ENCODE assay signal across 27 mouse cellular contexts in genomic region chr12:102514151-102514550, GRCm38 (mm10). TPM values are rescaled to one million over a fixed set of nuclear protein-coding genes. Genes with fewer than 3 reads are reported as not detected.
DNase-seq lines count a peak whose midpoint lies in the region; ATAC-seq lines count a peak whose summit lies in the region.
"Had no signal": no experiment of that assay in that cellular context is flagged by ENCODE, and none has a peak within 500 bp of the region (broad histone marks: within the 10 kb centered on the region; RNA-seq: fewer than 3 reads in every experiment).

No protein-coding gene starts in this region.

- H3K4me1 ChIP-seq in hindbrain, embryonic 16.5 days (ENCODE audit: control insufficient read depth, insufficient read depth, low read depth, low read length), result no peaks in the 10 kb centered on the region
- H3K4me1 ChIP-seq in hindbrain, embryonic 13.5 days (replicated peaks), result peaks cover 19% of the 10 kb centered on the region
- H3K4me1 ChIP-seq in forebrain, embryonic 15.5 days, result peaks cover 32% of the 10 kb centered on the region
- H3K4me1 ChIP-seq: heart, embryonic 13.5 days; liver, embryonic 12.5 days; stomach, embryonic 15.5 days had no signal

- no peak overlapping the region; the same call in 1 of the 2 replicates for H3K27ac ChIP-seq in hindbrain, embryonic 16.5 days (ENCODE audit: low read depth, low read length)
- no peak overlapping the region for H3K27ac ChIP-seq in hindbrain, embryonic 13.5 days
- peak overlapping the region; percentile 74 for H3K27ac ChIP-seq in forebrain, embryonic 15.5 days (replicated peaks)
- H3K27ac ChIP-seq: heart, embryonic 13.5 days; limb, embryonic 13.5 days; liver, embryonic 12.5 days; midbrain, embryonic 10.5 days; stomach, embryonic 15.5 days had no signal

- no peak overlapping the region for H3K4me2 ChIP-seq in hindbrain, embryonic 16.5 days (ENCODE audit: low read length)
- no peak overlapping the region for H3K4me2 ChIP-seq in hindbrain, embryonic 13.5 days
- no peak overlapping the region for H3K4me2 ChIP-seq in forebrain, embryonic 15.5 days (replicated peaks)
- H3K4me2 ChIP-seq: heart, embryonic 13.5 days; limb, embryonic 13.5 days; liver, embryonic 12.5 days; stomach, embryonic 15.5 days had no signal

- 60% methylated on average over 6 of the region's 6 CpGs for WGBS in hindbrain, embryonic 16.5 days
- WGBS in hindbrain, embryonic 13.5 days, result 64% methylated on average over 6 of the region's 6 CpGs
- 38% methylated on average over 6 of the region's 6 CpGs for WGBS in forebrain, embryonic 15.5 days

- H3K9ac ChIP-seq in hindbrain, embryonic 16.5 days (ENCODE audit: low read depth, low read length), result no peak overlapping the region
- no peak overlapping the region for H3K9ac ChIP-seq in hindbrain, embryonic 13.5 days
- no peak overlapping the region for H3K9ac ChIP-seq in forebrain, embryonic 15.5 days (replicated peaks)
- H3K9ac ChIP-seq: heart, embryonic 13.5 days; limb, embryonic 13.5 days; liver, embryonic 12.5 days; stomach, embryonic 15.5 days had no signal

- ATAC-seq in hindbrain, embryonic 16.5 days, result peak; percentile 51; the same call in 1 of the 2 replicates
- ATAC-seq in hindbrain, embryonic 13.5 days (ENCODE audit: low FRiP score), result no peak
- no peak for ATAC-seq in forebrain, embryonic 15.5 days (replicated peaks)
- ATAC-seq: CD4-positive, CD25-positive, alpha-beta regulatory T cell, adult 4 months; liver, embryonic 12.5 days had no signal

- no peaks in the 10 kb centered on the region for H3K27me3 ChIP-seq in hindbrain, embryonic 16.5 days (replicated peaks; ENCODE audit: control insufficient read depth, insufficient read depth, low read length)
- no peaks in the 10 kb centered on the region for H3K27me3 ChIP-seq in hindbrain, embryonic 13.5 days
- no peaks in the 10 kb centered on the region for H3K27me3 ChIP-seq in forebrain, embryonic 15.5 days
- H3K27me3 ChIP-seq: liver, embryonic 12.5 days; stomach, embryonic 15.5 days had no signal

- H3K4me3 ChIP-seq in hindbrain, embryonic 16.5 days (ENCODE audit: low read length), result no peak overlapping the region
- H3K4me3 ChIP-seq in hindbrain, embryonic 13.5 days, result no peak overlapping the region
- no peak overlapping the region for H3K4me3 ChIP-seq in forebrain, embryonic 15.5 days
- H3K4me3 ChIP-seq: heart, embryonic 13.5 days; limb, embryonic 13.5 days; liver, embryonic 12.5 days; midbrain, embryonic 10.5 days; stomach, embryonic 15.5 days had no signal

- H3K9me3 ChIP-seq in hindbrain, embryonic 16.5 days (ENCODE audit: control insufficient read depth, low read length), result no peaks in the 10 kb centered on the region
- H3K9me3 ChIP-seq in hindbrain, embryonic 13.5 days, result no peaks in the 10 kb centered on the region
- H3K9me3 ChIP-seq in forebrain, embryonic 15.5 days, result no peaks in the 10 kb centered on the region
- H3K9me3 ChIP-seq: heart, embryonic 13.5 days; limb, embryonic 13.5 days; liver, embryonic 12.5 days; midbrain, embryonic 10.5 days; stomach, embryonic 15.5 days had no signal

- peak; percentile 16 for DNase-seq in right cerebral cortex, postnatal 4 days
- DNase-seq in right cerebral cortex, postnatal 36 days (ENCODE audit: low spot score in 2 of 2), result no peak
- DNase-seq in heart, postnatal 4 days, result no peak
- DNase-seq in adrenal gland, adult (ENCODE audit: inconsistent age in 2 of 2, low spot score in 1 of 2), result no peak
- no peak for DNase-seq in kidney, adult 18-20 months
- DNase-seq: adrenal gland, postnatal 36 days; cerebellum, adult 18-20 months; cerebellum, postnatal 25 days; embryo, embryonic 11 days; gastrocnemius, postnatal 14 days; heart, adult 18-20 months; heart, postnatal 14 days; kidney, adult 11 months; kidney, postnatal 10 days; lung, adult 18-20 months; lung, postnatal 10 days; thymus, postnatal 36 days had no signal

- no peaks in the 10 kb centered on the region for H3K36me3 ChIP-seq in hindbrain, embryonic 16.5 days (ENCODE audit: control insufficient read depth, insufficient read depth, low read length)
- H3K36me3 ChIP-seq in hindbrain, embryonic 13.5 days, result no peaks in the 10 kb centered on the region
- H3K36me3 ChIP-seq in forebrain, embryonic 15.5 days, result no peaks in the 10 kb centered on the region
- H3K36me3 ChIP-seq: heart, embryonic 13.5 days; limb, embryonic 13.5 days; liver, embryonic 12.5 days; midbrain, embryonic 10.5 days; stomach, embryonic 15.5 days had no signal

RNA-seq across cellular contexts. Expression of gene Chga, which starts 40.6 kb away (rescaled TPM):
- polyA plus RNA-seq in hindbrain, embryonic 16.5 days (2015; fragmentation: Nextera tagmentation; extraction: Ambion mirVana), result 198 and 224 TPM in 2 replicates
- polyA plus RNA-seq in hindbrain, embryonic 13.5 days (2015; fragmentation: Nextera tagmentation; extraction: Ambion mirVana), result 96.0 and 102 TPM in 2 replicates
- polyA plus RNA-seq in forebrain, embryonic 15.5 days (2015; fragmentation: Nextera tagmentation; extraction: Ambion mirVana), result 99.3 and 102 TPM in 2 replicates
- total RNA-seq in heart, postnatal 4 days (2021), result under 1 TPM in 1 of 2 experiments, not detected in 1; 0.18 TPM
- total RNA-seq: gastrocnemius, postnatal 14 days; heart, adult 18-20 months; neutrophil, adult 5-6 weeks had no signal
- polyA plus RNA-seq: CD4-positive, CD25-positive, alpha-beta regulatory T cell, adult 4 months had no signal

RNA-seq across cellular contexts. Expression of gene Golga5, which starts 45.2 kb away (rescaled TPM):
- 24.7 and 28.9 TPM in 2 replicates for polyA plus RNA-seq in hindbrain, embryonic 16.5 days (2015; fragmentation: Nextera tagmentation; extraction: Ambion mirVana)
- 30.1 and 30.2 TPM in 2 replicates for polyA plus RNA-seq in hindbrain, embryonic 13.5 days (2015; fragmentation: Nextera tagmentation; extraction: Ambion mirVana)
- 32.0 and 32.4 TPM in 2 replicates for polyA plus RNA-seq in forebrain, embryonic 15.5 days (2015; fragmentation: Nextera tagmentation; extraction: Ambion mirVana)
- 10 to 100 TPM; 23.0 to 26.7 TPM for total RNA-seq in heart, postnatal 4 days (2021)
